Mouse (Mus musculus) thymus, adult 2 months (tissue): ENCODE data around the gene Rrp1. TPM values are rescaled to one million over a fixed set of nuclear protein-coding genes. Genes with fewer than 3 reads are reported as not detected.
"Not testable (repeated sequence)": the region's sequence is repeated elsewhere in the genome, so short reads cannot be mapped to it uniquely, and the experiment has no call there.

ENCODE experiments used
- DNase-seq: peaks from one replicate; pipeline ENCODE4 v3.0.0; 2021
- H3K27ac ChIP-seq: fragments of 200-500 bp; 2 replicates; pipeline ENCODE4 v1.5.1; 2012; ENCODE audit warnings: low read length, control low read depth; ENCODE audit not compliant: control insufficient read depth, insufficient read depth
- H3K27me3 ChIP-seq: fragments of 200-500 bp; 2 replicates; pipeline ENCODE4 v1.6.1; 2012; ENCODE audit warnings: mild to moderate bottlenecking, low read length, moderate library complexity, mixed read lengths; ENCODE audit not compliant: control insufficient read depth, insufficient read depth
- H3K36me3 ChIP-seq: fragments of 200-500 bp; 2 replicates; pipeline ENCODE4 v1.6.1; 2012; ENCODE audit warnings: mild to moderate bottlenecking, low read length, moderate library complexity; ENCODE audit not compliant: control insufficient read depth, insufficient read depth
- H3K4me1 ChIP-seq: fragments of 200-500 bp; replicated peaks from 2 replicates; pipeline ENCODE4 v1.6.1; 2012; ENCODE audit warnings: low read length; ENCODE audit not compliant: control insufficient read depth, insufficient read depth
- H3K4me3 ChIP-seq: fragments of 200-500 bp; 2 replicates; pipeline ENCODE4 v1.5.1; 2012; ENCODE audit warnings: mild to moderate bottlenecking, low read length, control low read depth, moderate library complexity; ENCODE audit not compliant: control insufficient read depth, insufficient read depth
- CTCF ChIP-seq: fragments of 200-500 bp; IDR thresholded peaks from 2 replicates; pipeline ENCODE4 v1.5.1; 2012; ENCODE audit warnings: mild to moderate bottlenecking, control low read depth, low read length, moderate library complexity, borderline replicate concordance; ENCODE audit not compliant: control insufficient read depth, poor library complexity, insufficient read depth; ENCODE audit errors: extremely low read depth
- POLR2A ChIP-seq: fragments of 200-500 bp; IDR thresholded peaks from 2 replicates; pipeline ENCODE4 v1.6.1; 2012; ENCODE audit warnings: mild to moderate bottlenecking, low read length, control low read depth, moderate library complexity; ENCODE audit not compliant: control insufficient read depth, poor library complexity, insufficient read depth; ENCODE audit errors: extremely low read depth
- WGBS: fragments of 180-500 bp; shearing (Covaris S2); methylation state at CpG from one replicate; pipeline ENCODE4 v1.1.7; 2018; 5-methylcytosine and 5-hydroxymethylcytosine counted together
- polyA plus RNA-seq: library from polyadenylated mRNA; depleted of rRNA; stranded (reverse); fragments of >200 nt; gene quantifications from 2 replicates; pipeline ENCODE4 v1.2.3, GENCODE M21; 2012

Rrp1 gene
- polyA plus RNA-seq, 1 experiment, result 133 TPM

GRCm38 (mm10) chr10:78360290-78360711, 52.5 kb downstream of the Rrp1 start:
- H3K4me3 ChIP-seq, result no peak overlapping the region
- no peaks in the 10 kb centered on the region for H3K36me3 ChIP-seq
- WGBS, result 91% methylated on average over 3 of the region's 3 CpGs
- no peaks in the 10 kb centered on the region for H3K27me3 ChIP-seq
- H3K27ac ChIP-seq, result no peak overlapping the region
- no peak for DNase-seq
- H3K4me1 ChIP-seq, result no peaks in the 10 kb centered on the region
- TF ChIP-seq POLR2A, result no peak

DNA sequence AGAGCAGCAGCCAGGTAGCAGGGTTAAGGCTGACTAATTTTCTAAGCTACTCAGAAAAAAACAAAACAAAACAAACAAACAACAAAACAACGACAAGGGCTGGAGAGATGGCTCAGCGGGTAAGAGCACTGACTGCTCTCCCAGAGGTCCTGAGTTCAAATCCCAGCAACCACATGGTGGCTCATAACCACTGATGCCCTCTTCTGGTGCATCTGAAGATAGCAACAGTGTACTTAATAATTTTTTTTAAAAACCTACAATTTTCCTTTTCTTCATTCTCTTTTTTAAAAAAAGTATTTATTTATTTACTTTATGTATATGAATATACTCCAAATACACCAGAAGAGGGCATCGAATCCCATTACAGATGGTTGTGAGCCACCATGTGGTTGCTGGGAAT, 53.8 kb downstream of the Rrp1 start:
- H3K4me3 ChIP-seq, H3K4me1 ChIP-seq, H3K36me3 ChIP-seq, H3K27me3 ChIP-seq, DNase-seq, H3K27ac ChIP-seq: not testable (repeated sequence)
- WGBS, result 95% methylated on average over 3 of the region's 3 CpGs

GRCm38 (mm10) chr10:78358266-78358665, 54.6 kb downstream of the Rrp1 start:
- no peak overlapping the region for H3K4me3 ChIP-seq
- no peaks in the 10 kb centered on the region for H3K27me3 ChIP-seq
- H3K36me3 ChIP-seq, result no peaks in the 10 kb centered on the region
- no peak for DNase-seq
- H3K4me1 ChIP-seq, result no peaks in the 10 kb centered on the region
- no peak for TF ChIP-seq CTCF
- no peak for TF ChIP-seq POLR2A
- H3K27ac ChIP-seq, result no peak overlapping the region
- 92% methylated on average over 4 of the region's 4 CpGs for WGBS

DNA sequence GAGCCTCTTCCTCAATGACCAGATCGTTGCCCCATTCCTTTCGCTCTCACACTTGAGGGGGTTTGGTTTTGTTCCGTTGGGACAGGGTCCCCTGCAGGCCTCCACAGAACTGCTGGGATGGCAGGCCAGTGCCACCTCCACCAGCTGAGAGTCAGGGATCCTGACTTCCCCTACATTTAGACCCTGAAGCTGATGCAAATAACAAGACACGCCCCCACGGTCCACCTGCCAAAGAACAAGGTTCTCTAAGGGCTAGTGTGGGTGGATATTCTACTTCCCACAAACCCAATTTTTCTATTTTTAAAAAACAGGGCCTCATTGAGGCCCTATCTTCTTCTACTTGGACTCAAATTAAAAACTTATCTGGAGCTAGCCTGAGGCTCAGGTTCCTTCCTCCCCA, 55.1 kb downstream of the Rrp1 start:
- H3K36me3 ChIP-seq, result no peaks in the 10 kb centered on the region
- no peak overlapping the region for H3K27ac ChIP-seq
- H3K4me1 ChIP-seq, result no peaks in the 10 kb centered on the region
- no peak overlapping the region for H3K4me3 ChIP-seq
- TF ChIP-seq CTCF, result no peak
- no peak for TF ChIP-seq POLR2A
- no peaks in the 10 kb centered on the region for H3K27me3 ChIP-seq
- no peak for DNase-seq
- 86% methylated on average over 5 of the region's 5 CpGs for WGBS

GRCm38 (mm10) chr10:78355931-78356593, 56.8 kb downstream of the Rrp1 start:
- no peak for DNase-seq
- Histone ChIP-seq H3K4me3 (no peak overlapping the region), H3K36me3 (no peaks in the 10 kb centered on the region), H3K27me3 (no peaks in the 10 kb centered on the region), H3K4me1 (peaks cover 5% of the 10 kb centered on the region), H3K27ac (no peak overlapping the region)
- WGBS, result 5% methylated on average over 1 of the region's 1 CpGs
- TF ChIP-seq POLR2A (no peak), CTCF (no peak)

GRCm38 (mm10) chr10:78353196-78353595, 59.6 kb downstream of the Rrp1 start:
- no peak for DNase-seq
- Histone ChIP-seq H3K27me3 (no peaks in the 10 kb centered on the region), H3K36me3 (no peaks in the 10 kb centered on the region), H3K4me1 (peaks cover 14% of the 10 kb centered on the region), H3K27ac (no peak overlapping the region), H3K4me3 (no peak overlapping the region)
- TF ChIP-seq CTCF, result no peak
- TF ChIP-seq POLR2A, result no peak
- WGBS, result 97% methylated on average over 4 of the region's 4 CpGs

GRCm38 (mm10) chr10:78352666-78353030, 60.2 kb downstream of the Rrp1 start:
- peaks cover 14% of the 10 kb centered on the region for H3K4me1 ChIP-seq
- 78% methylated on average over 8 of the region's 8 CpGs for WGBS
- TF ChIP-seq POLR2A, result no peak
- no peak for TF ChIP-seq CTCF
- no peaks in the 10 kb centered on the region for H3K27me3 ChIP-seq
- no peak overlapping the region for H3K27ac ChIP-seq
- no peaks in the 10 kb centered on the region for H3K36me3 ChIP-seq
- peak overlapping the region; percentile 99 for H3K4me3 ChIP-seq
- DNase-seq, result no peak
